In genomic region chr5:4868563-4869120, GRCm38 (mm10) we compare ENCODE assay signal across 20 mouse cellular contexts.
DNase-seq lines count a peak whose midpoint lies in the region; ATAC-seq and TF ChIP-seq lines count a peak whose summit lies in the region.
"Had no signal": no experiment of that assay in that cellular context is flagged by ENCODE, and none has a peak within 500 bp of the region (broad histone marks: within the 10 kb centered on the region; RNA-seq: fewer than 3 reads in every experiment).

No protein-coding gene starts in this region.

- H3K4me1 ChIP-seq in hindbrain, embryonic 10.5 days (replicated peaks) = peaks cover 47% of the 10 kb centered on the region
- H3K4me1 ChIP-seq in hindbrain, embryonic 14.5 days (replicated peaks; ENCODE audit: control insufficient read depth, insufficient read depth, low read length) = peaks cover 17% of the 10 kb centered on the region; the same call in 1 of the 2 replicates
- H3K4me1 ChIP-seq in forebrain, embryonic 15.5 days = peaks cover 41% of the 10 kb centered on the region
- H3K4me1 ChIP-seq in midbrain, embryonic 14.5 days (ENCODE audit: control insufficient read depth, insufficient read depth, low read length) = peaks cover 32% of the 10 kb centered on the region

- WGBS in hindbrain, embryonic 10.5 days = 33% methylated on average over 6 of the region's 6 CpGs
- WGBS in hindbrain, embryonic 14.5 days = 22% methylated on average over 6 of the region's 6 CpGs
- 18% methylated on average over 6 of the region's 6 CpGs for WGBS in forebrain, embryonic 15.5 days
- 14% methylated on average over 6 of the region's 6 CpGs for WGBS in midbrain, embryonic 14.5 days

- no peak overlapping the region for H3K9ac ChIP-seq in hindbrain, embryonic 14.5 days
- no peak overlapping the region for H3K9ac ChIP-seq in forebrain, embryonic 15.5 days (replicated peaks)
- H3K9ac ChIP-seq in midbrain, embryonic 14.5 days (replicated peaks; ENCODE audit: low read length) = no peak overlapping the region
- H3K9ac ChIP-seq: heart, embryonic 15.5 days; hindbrain, embryonic 15.5 days; neural tube, embryonic 15.5 days had no signal

- ATAC-seq in hindbrain, embryonic 14.5 days (ENCODE audit: low FRiP score) = no peak
- ATAC-seq in forebrain, embryonic 15.5 days (replicated peaks) = 0 out of 2 replicates have a peak, but pooled peaks have one; percentile 20
- no peak for ATAC-seq in midbrain, embryonic 14.5 days (ENCODE audit: low FRiP score, low TSS enrichment)
- no peak for ATAC-seq in megakaryocyte, adult 5-6 weeks (ENCODE audit: poor library complexity, severe bottlenecking)

- H3K4me2 ChIP-seq in hindbrain, embryonic 14.5 days (replicated peaks) = no peak overlapping the region
- H3K4me2 ChIP-seq in forebrain, embryonic 15.5 days (replicated peaks) = no peak overlapping the region
- no peak overlapping the region for H3K4me2 ChIP-seq in midbrain, embryonic 14.5 days (ENCODE audit: low read length)
- H3K4me2 ChIP-seq: heart, embryonic 15.5 days; hindbrain, embryonic 15.5 days; liver, embryonic 11.5 days; neural tube, embryonic 15.5 days had no signal

- no peak for TF ChIP-seq CTCF in layer of hippocampus, adult 2 months (conservative IDR thresholded peaks at IDR 0.05)

- peak overlapping the region; percentile 69 for H3K27ac ChIP-seq in hindbrain, embryonic 10.5 days
- no peak overlapping the region for H3K27ac ChIP-seq in hindbrain, embryonic 14.5 days
- peak overlapping the region; percentile 15; the same call in 1 of the 2 replicates for H3K27ac ChIP-seq in layer of hippocampus, adult 2 months
- H3K27ac ChIP-seq in forebrain, embryonic 15.5 days (replicated peaks) = peak overlapping the region; percentile 34
- H3K27ac ChIP-seq in midbrain, embryonic 14.5 days (replicated peaks; ENCODE audit: low read depth, low read length) = peak overlapping the region; percentile 52
- H3K27ac ChIP-seq: heart, adult 2 months; heart, embryonic 15.5 days; hindbrain, embryonic 15.5 days; neural tube, embryonic 15.5 days had no signal

- no peaks in the 10 kb centered on the region for H3K36me3 ChIP-seq in hindbrain, embryonic 10.5 days
- H3K36me3 ChIP-seq in hindbrain, embryonic 14.5 days (replicated peaks; ENCODE audit: control insufficient read depth, insufficient read depth) = no peaks in the 10 kb centered on the region
- H3K36me3 ChIP-seq in forebrain, embryonic 15.5 days = no peaks in the 10 kb centered on the region
- no peaks in the 10 kb centered on the region for H3K36me3 ChIP-seq in midbrain, embryonic 14.5 days (ENCODE audit: control insufficient read depth, insufficient read depth, low read length)
- H3K36me3 ChIP-seq: heart, embryonic 15.5 days; hindbrain, embryonic 15.5 days; neural tube, embryonic 15.5 days had no signal

- H3K9me3 ChIP-seq in hindbrain, embryonic 10.5 days = no peaks in the 10 kb centered on the region
- H3K9me3 ChIP-seq in hindbrain, embryonic 14.5 days (ENCODE audit: control insufficient read depth, low read length) = no peaks in the 10 kb centered on the region
- no peaks in the 10 kb centered on the region for H3K9me3 ChIP-seq in forebrain, embryonic 15.5 days
- H3K9me3 ChIP-seq in midbrain, embryonic 14.5 days (ENCODE audit: control insufficient read depth, low read length) = no peaks in the 10 kb centered on the region
- H3K9me3 ChIP-seq: heart, embryonic 15.5 days; hindbrain, embryonic 15.5 days; neural tube, embryonic 15.5 days had no signal

- H3K4me3 ChIP-seq in hindbrain, embryonic 10.5 days = no peak overlapping the region
- H3K4me3 ChIP-seq in hindbrain, embryonic 14.5 days (replicated peaks; ENCODE audit: low read length) = no peak overlapping the region
- no peak overlapping the region for H3K4me3 ChIP-seq in layer of hippocampus, adult 2 months
- no peak overlapping the region for H3K4me3 ChIP-seq in forebrain, embryonic 15.5 days
- H3K4me3 ChIP-seq in midbrain, embryonic 14.5 days (replicated peaks; ENCODE audit: low read depth, low read length) = no peak overlapping the region
- H3K4me3 ChIP-seq: heart, adult 2 months; heart, embryonic 15.5 days; hindbrain, embryonic 15.5 days; myocyte; neural tube, embryonic 15.5 days had no signal

- no peaks in the 10 kb centered on the region; the same call in 1 of the 2 replicates for H3K27me3 ChIP-seq in hindbrain, embryonic 10.5 days (ENCODE audit: insufficient read depth, poor library complexity, severe bottlenecking)
- 0 out of 2 replicates have a peak, but pooled peaks cover 10% of the 10 kb centered on the region for H3K27me3 ChIP-seq in hindbrain, embryonic 14.5 days (ENCODE audit: control insufficient read depth, insufficient read depth, low read length)
- H3K27me3 ChIP-seq in forebrain, embryonic 15.5 days = no peaks in the 10 kb centered on the region
- H3K27me3 ChIP-seq in midbrain, embryonic 14.5 days (ENCODE audit: control insufficient read depth, insufficient read depth, low read length) = no peaks in the 10 kb centered on the region
- H3K27me3 ChIP-seq: heart, embryonic 15.5 days; hindbrain, embryonic 15.5 days had no signal

- no peak for DNase-seq in hindbrain, embryonic 10.5 days (ENCODE audit: low spot score)
- DNase-seq in hindbrain, embryonic 14.5 days (ENCODE audit: low spot score) = no peak
- peak in 1 of 2 experiments; percentile 6 for DNase-seq in layer of hippocampus, adult 2 months (ENCODE audit: low spot score in 2 of 2)
- DNase-seq in layer of hippocampus, postnatal 10 days (ENCODE audit: low spot score in 2 of 2) = no peak
- DNase-seq in midbrain, embryonic 14.5 days = no peak
- no peak for DNase-seq in lung, adult 18-20 months
- DNase-seq: adrenal gland, postnatal 14 days; cerebellum, adult 8-10 months; gastrocnemius, postnatal 14 days; heart, adult 2 months; left cerebral cortex, postnatal 4 days; right cerebral cortex, postnatal 25 days; thymus, postnatal 14 days had no signal
